Comparison of ENCODE assay signal across 23 mouse cellular contexts in the genomic region with DNA sequence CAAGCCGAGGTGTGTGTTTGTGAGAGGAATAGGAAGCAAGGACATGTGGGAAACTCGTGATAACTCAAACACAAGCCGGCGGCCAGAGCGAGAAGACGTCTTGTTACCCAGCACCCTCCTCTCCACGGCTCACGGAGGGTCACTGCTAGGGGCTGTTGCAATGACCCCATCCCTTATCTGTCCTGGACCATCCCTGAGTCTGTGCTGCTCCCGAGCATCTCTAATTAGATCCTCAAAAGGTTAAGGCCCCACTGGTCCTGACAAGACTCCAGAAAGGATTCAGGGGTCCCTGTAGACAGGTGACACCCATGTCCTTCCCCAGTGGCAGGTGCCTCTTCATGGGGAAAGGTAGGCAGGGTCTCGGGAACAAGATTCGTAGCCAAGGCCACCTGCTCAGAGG.
DNase-seq lines count a peak whose midpoint lies in the region; ATAC-seq and TF ChIP-seq lines count a peak whose summit lies in the region.
"Had no signal": no experiment of that assay in that cellular context is flagged by ENCODE, and none has a peak within 500 bp of the region (broad histone marks: within the 10 kb centered on the region; RNA-seq: fewer than 3 reads in every experiment).

No protein-coding gene starts in this region.

- H3K9ac ChIP-seq in hindbrain, embryonic 16.5 days (ENCODE audit: low read depth, low read length), result no peak overlapping the region
- no peak overlapping the region for H3K9ac ChIP-seq in midbrain, embryonic 11.5 days (ENCODE audit: low read length)
- H3K9ac ChIP-seq in midbrain, postnatal 0 days (replicated peaks; ENCODE audit: low read length, poor library complexity, severe bottlenecking), result no peak overlapping the region
- H3K9ac ChIP-seq in midbrain, embryonic 15.5 days, result no peak overlapping the region
- H3K9ac ChIP-seq in midbrain, embryonic 16.5 days (ENCODE audit: low read depth, low read length), result no peak overlapping the region
- H3K9ac ChIP-seq: embryonic facial prominence, embryonic 12.5 days; embryonic facial prominence, embryonic 15.5 days; forebrain, embryonic 12.5 days; heart, embryonic 12.5 days; heart, embryonic 15.5 days; intestine, embryonic 15.5 days had no signal

- no peak for DNase-seq in hindbrain, embryonic 10.5 days (ENCODE audit: low spot score)
- peak; percentile 61 for DNase-seq in midbrain, embryonic 11.5 days (ENCODE audit: low spot score, missing footprints)
- DNase-seq in midbrain, postnatal 0 days (ENCODE audit: low spot score), result no peak
- DNase-seq: adrenal gland, adult 2 months; adrenal gland, postnatal 14 days; cerebellum, adult 11 months; cerebellum, adult 2 months; cerebellum, adult 9-11 months; cerebellum, postnatal 25 days; gastrocnemius, postnatal 10 days; heart, postnatal 10 days; heart, postnatal 36 days had no signal

- no peak overlapping the region for H3K4me3 ChIP-seq in hindbrain, embryonic 10.5 days
- H3K4me3 ChIP-seq in hindbrain, embryonic 16.5 days (ENCODE audit: low read length), result no peak overlapping the region
- H3K4me3 ChIP-seq in midbrain, embryonic 11.5 days (ENCODE audit: low read depth, low read length), result no peak overlapping the region
- H3K4me3 ChIP-seq in midbrain, postnatal 0 days (ENCODE audit: low read depth, low read length), result no peak overlapping the region
- no peak overlapping the region for H3K4me3 ChIP-seq in midbrain, embryonic 15.5 days
- no peak overlapping the region for H3K4me3 ChIP-seq in midbrain, embryonic 16.5 days (ENCODE audit: low read depth, low read length)
- H3K4me3 ChIP-seq: embryonic facial prominence, embryonic 12.5 days; embryonic facial prominence, embryonic 15.5 days; forebrain, embryonic 12.5 days; heart, embryonic 12.5 days; heart, embryonic 15.5 days; intestine, embryonic 15.5 days had no signal

- no peak overlapping the region for H3K4me2 ChIP-seq in hindbrain, embryonic 16.5 days (ENCODE audit: low read length)
- H3K4me2 ChIP-seq in midbrain, embryonic 11.5 days, result no peak overlapping the region
- H3K4me2 ChIP-seq in midbrain, postnatal 0 days (ENCODE audit: low read depth, low read length, poor library complexity, severe bottlenecking), result no peak overlapping the region
- H3K4me2 ChIP-seq in midbrain, embryonic 15.5 days, result no peak overlapping the region
- no peak overlapping the region for H3K4me2 ChIP-seq in midbrain, embryonic 16.5 days (ENCODE audit: low read length)
- H3K4me2 ChIP-seq: embryonic facial prominence, embryonic 12.5 days; embryonic facial prominence, embryonic 15.5 days; forebrain, embryonic 12.5 days; heart, embryonic 12.5 days; heart, embryonic 15.5 days; intestine, embryonic 15.5 days had no signal

- H3K4me1 ChIP-seq in hindbrain, embryonic 10.5 days (replicated peaks), result peaks cover 32% of the 10 kb centered on the region
- peaks cover 21% of the 10 kb centered on the region for H3K4me1 ChIP-seq in hindbrain, embryonic 16.5 days (ENCODE audit: control insufficient read depth, insufficient read depth, low read depth, low read length)
- H3K4me1 ChIP-seq in midbrain, embryonic 11.5 days (ENCODE audit: control insufficient read depth, insufficient read depth, low read length), result peaks cover 12% of the 10 kb centered on the region; the same call in 1 of the 2 replicates
- H3K4me1 ChIP-seq in midbrain, postnatal 0 days (ENCODE audit: insufficient read depth, low read length), result peaks cover 11% of the 10 kb centered on the region
- H3K4me1 ChIP-seq in midbrain, embryonic 15.5 days, result peaks cover 39% of the 10 kb centered on the region
- H3K4me1 ChIP-seq in midbrain, embryonic 16.5 days (ENCODE audit: control insufficient read depth, insufficient read depth, low read length), result peaks cover 31% of the 10 kb centered on the region
- H3K4me1 ChIP-seq: embryonic facial prominence, embryonic 15.5 days; heart, embryonic 15.5 days; intestine, embryonic 15.5 days had no signal

- H3K36me3 ChIP-seq in hindbrain, embryonic 10.5 days, result no peaks in the 10 kb centered on the region
- no peaks in the 10 kb centered on the region for H3K36me3 ChIP-seq in hindbrain, embryonic 16.5 days (ENCODE audit: control insufficient read depth, insufficient read depth, low read length)
- no peaks in the 10 kb centered on the region for H3K36me3 ChIP-seq in midbrain, embryonic 11.5 days (ENCODE audit: control insufficient read depth, insufficient read depth, low read length)
- no peaks in the 10 kb centered on the region for H3K36me3 ChIP-seq in midbrain, postnatal 0 days (ENCODE audit: insufficient read depth, low read length)
- no peaks in the 10 kb centered on the region for H3K36me3 ChIP-seq in midbrain, embryonic 15.5 days (replicated peaks)
- H3K36me3 ChIP-seq in midbrain, embryonic 16.5 days (ENCODE audit: control insufficient read depth, insufficient read depth, low read length), result no peaks in the 10 kb centered on the region
- H3K36me3 ChIP-seq: embryonic facial prominence, embryonic 12.5 days; embryonic facial prominence, embryonic 15.5 days; forebrain, embryonic 12.5 days; heart, embryonic 12.5 days; heart, embryonic 15.5 days; intestine, embryonic 15.5 days had no signal

- no peak for ATAC-seq in hindbrain, embryonic 16.5 days
- ATAC-seq in midbrain, embryonic 11.5 days (ENCODE audit: low FRiP score), result no peak
- ATAC-seq in midbrain, postnatal 0 days (ENCODE audit: low FRiP score), result no peak
- ATAC-seq in midbrain, embryonic 15.5 days (replicated peaks), result no peak
- no peak for ATAC-seq in midbrain, embryonic 16.5 days
- ATAC-seq: CD4-positive, CD25-positive, alpha-beta regulatory T cell, adult 4 months; forebrain, embryonic 16.5 days; intestine, embryonic 15.5 days had no signal

- peak overlapping the region; percentile 35 for H3K27ac ChIP-seq in hindbrain, embryonic 10.5 days
- no peak overlapping the region for H3K27ac ChIP-seq in hindbrain, embryonic 16.5 days (ENCODE audit: low read depth, low read length)
- H3K27ac ChIP-seq in midbrain, embryonic 11.5 days (ENCODE audit: low read depth, low read length), result no peak overlapping the region
- no peak overlapping the region for H3K27ac ChIP-seq in midbrain, postnatal 0 days (ENCODE audit: low read depth, low read length)
- 0 out of 2 replicates have a peak overlapping the region, but pooled peaks have one; percentile 9 for H3K27ac ChIP-seq in midbrain, embryonic 15.5 days
- H3K27ac ChIP-seq in midbrain, embryonic 16.5 days (ENCODE audit: low read length), result no peak overlapping the region
- H3K27ac ChIP-seq: embryonic facial prominence, embryonic 12.5 days; embryonic facial prominence, embryonic 15.5 days; heart, embryonic 15.5 days; intestine, embryonic 15.5 days had no signal

- WGBS in hindbrain, embryonic 10.5 days, result 91% methylated on average over 11 of the region's 11 CpGs
- 85% methylated on average over 11 of the region's 11 CpGs for WGBS in hindbrain, embryonic 16.5 days
- 88% methylated on average over 11 of the region's 11 CpGs for WGBS in midbrain, embryonic 11.5 days
- WGBS in midbrain, postnatal 0 days, result 86% methylated on average over 11 of the region's 11 CpGs
- WGBS in midbrain, embryonic 15.5 days, result 84% methylated on average over 11 of the region's 11 CpGs
- 88% methylated on average over 11 of the region's 11 CpGs for WGBS in midbrain, embryonic 16.5 days

- peaks cover 27% of the 10 kb centered on the region for H3K27me3 ChIP-seq in hindbrain, embryonic 10.5 days (ENCODE audit: insufficient read depth, poor library complexity, severe bottlenecking)
- peaks cover 2% of the 10 kb centered on the region; the same call in 1 of the 2 replicates for H3K27me3 ChIP-seq in hindbrain, embryonic 16.5 days (replicated peaks; ENCODE audit: control insufficient read depth, insufficient read depth, low read length)
- no peaks in the 10 kb centered on the region for H3K27me3 ChIP-seq in midbrain, embryonic 11.5 days (ENCODE audit: control insufficient read depth, insufficient read depth, low read length)
- H3K27me3 ChIP-seq in midbrain, postnatal 0 days (ENCODE audit: insufficient read depth, low read length), result no peaks in the 10 kb centered on the region
- H3K27me3 ChIP-seq in midbrain, embryonic 15.5 days (replicated peaks), result no peaks in the 10 kb centered on the region
- no peaks in the 10 kb centered on the region for H3K27me3 ChIP-seq in midbrain, embryonic 16.5 days (ENCODE audit: control insufficient read depth, insufficient read depth, low read depth, low read length)
- H3K27me3 ChIP-seq: embryonic facial prominence, embryonic 12.5 days; embryonic facial prominence, embryonic 15.5 days; forebrain, embryonic 12.5 days; intestine, embryonic 15.5 days had no signal

- no peak for TF ChIP-seq CTCF in midbrain, postnatal 0 days (IDR thresholded peaks at IDR 0.05)

- no peaks in the 10 kb centered on the region for H3K9me3 ChIP-seq in hindbrain, embryonic 10.5 days
- H3K9me3 ChIP-seq in hindbrain, embryonic 16.5 days (ENCODE audit: control insufficient read depth, low read length), result no peaks in the 10 kb centered on the region
- no peaks in the 10 kb centered on the region for H3K9me3 ChIP-seq in midbrain, embryonic 11.5 days (ENCODE audit: control insufficient read depth, low read length)
- H3K9me3 ChIP-seq in midbrain, postnatal 0 days (ENCODE audit: low read length), result no peaks in the 10 kb centered on the region
- no peaks in the 10 kb centered on the region for H3K9me3 ChIP-seq in midbrain, embryonic 15.5 days
- no peaks in the 10 kb centered on the region for H3K9me3 ChIP-seq in midbrain, embryonic 16.5 days (replicated peaks; ENCODE audit: control insufficient read depth, low read length, poor library complexity, severe bottlenecking)
- H3K9me3 ChIP-seq: embryonic facial prominence, embryonic 12.5 days; embryonic facial prominence, embryonic 15.5 days; forebrain, embryonic 12.5 days; heart, embryonic 12.5 days; heart, embryonic 15.5 days; intestine, embryonic 15.5 days had no signal

Comparison
In these comparisons a context has a peak if more than half of its experiments do, and no peak if none do; other contexts are left out.
1. H3K27ac ChIP-seq: peak in hindbrain, embryonic 10.5 days (single experiment) and midbrain, embryonic 15.5 days (single experiment); none in hindbrain, embryonic 16.5 days (single experiment), midbrain, embryonic 11.5 days (single experiment), midbrain, postnatal 0 days (single experiment) and midbrain, embryonic 16.5 days (single experiment).